Mouse (Mus musculus) embryonic facial prominence, embryonic 12.5 days (tissue): ENCODE results near the gene Bace2. TPM values are rescaled to one million over a fixed set of nuclear protein-coding genes. Genes with fewer than 3 reads are reported as not detected.
A peak's percentile ranks its signal among the peaks of the same experiment; 100 is the strongest.

Source experiments
- ATAC-seq: fragments of 200-750 bp; cut with Nextera tagmentation; 2 replicates; pipeline ENCODE4 v1.8.0; 2017; ENCODE audit not compliant: insufficient number of reproducible peaks, insufficient read depth, low FRiP score, low TSS enrichment
- H3K27ac ChIP-seq: fragments of 300-500 bp; sonication (generic); 2 replicates; pipeline ENCODE4 v1.5.1; 2016; ENCODE audit warnings: mild to moderate bottlenecking
- H3K27me3 ChIP-seq: fragments of 300-500 bp; sonication (generic); 2 replicates; pipeline ENCODE4 v1.6.1; 2016; ENCODE audit warnings: mild to moderate bottlenecking, moderate library complexity
- H3K36me3 ChIP-seq: fragments of 300-500 bp; sonication (generic); 2 replicates; pipeline ENCODE4 v1.6.1; 2016; ENCODE audit warnings: mild to moderate bottlenecking
- H3K4me1 ChIP-seq: fragments of 300-500 bp; sonication (generic); 2 replicates; pipeline ENCODE4 v1.6.1; 2016
- H3K4me2 ChIP-seq: fragments of 300-500 bp; sonication (generic); replicated peaks from 2 replicates; pipeline ENCODE4 v1.6.1; 2016; ENCODE audit warnings: mild to moderate bottlenecking, moderate library complexity
- H3K4me3 ChIP-seq: fragments of 300-500 bp; sonication (generic); 2 replicates; pipeline ENCODE4 v1.5.1; 2016; ENCODE audit warnings: mild to moderate bottlenecking
- H3K9ac ChIP-seq: fragments of 300-500 bp; sonication (generic); 2 replicates; pipeline ENCODE4 v1.6.1; 2016; ENCODE audit warnings: mild to moderate bottlenecking, moderate library complexity
- H3K9me3 ChIP-seq: fragments of 300-500 bp; sonication (generic); 2 replicates; pipeline ENCODE4 v1.6.1; 2016; ENCODE audit warnings: mild to moderate bottlenecking, moderate library complexity
- WGBS: fragments of 180-500 bp; shearing (Covaris S2); methylation state at CpG from one replicate; pipeline ENCODE4 v1.1.7; 2016; 5-methylcytosine and 5-hydroxymethylcytosine counted together
- polyA plus RNA-seq: library from polyadenylated mRNA; unstranded; fragments of >200 nt; fragmentation: Nextera tagmentation; extraction: Ambion mirVana; gene quantifications from 2 replicates; pipeline ENCODE4 v1.2.1, GENCODE M21; 2016

The Bace2 gene
- polyA plus RNA-seq, 1 experiment from 2014 or later = 7.2 TPM

DNA sequence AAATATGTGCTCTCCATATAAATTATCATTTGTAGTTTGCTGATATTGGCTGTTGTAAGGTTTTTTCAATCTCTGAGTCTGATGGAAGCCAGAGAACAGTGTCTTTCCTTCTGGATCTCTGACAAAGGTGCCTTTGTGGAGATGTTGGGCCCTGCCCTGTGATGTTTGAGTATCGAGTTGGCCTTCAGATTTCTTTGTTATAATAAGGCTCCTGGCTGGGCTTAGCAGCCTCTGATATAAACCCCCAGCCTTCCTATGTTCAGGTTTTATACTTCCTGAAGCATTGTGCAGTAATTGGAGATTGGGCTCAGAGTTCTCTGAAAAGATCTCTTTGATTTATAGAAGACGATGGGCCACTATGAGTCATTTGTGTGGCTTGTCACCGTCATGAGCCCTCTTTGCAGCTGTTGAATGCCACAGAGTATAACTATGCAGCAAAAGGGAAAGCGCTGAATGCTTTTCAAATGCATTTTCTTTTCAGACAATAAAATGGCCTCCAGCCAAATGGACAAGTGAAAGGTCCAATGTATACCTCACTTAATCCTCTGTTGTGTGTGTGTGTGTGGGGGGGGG lies 45.8 kb downstream of the Bace2 start:
- ATAC-seq = no peak
- no peak overlapping the region for H3K4me3 ChIP-seq
- H3K27ac ChIP-seq = no peak overlapping the region
- no peak overlapping the region for H3K9ac ChIP-seq
- H3K9me3 ChIP-seq = no peaks in the 10 kb centered on the region
- H3K27me3 ChIP-seq = no peaks in the 10 kb centered on the region
- no peaks in the 10 kb centered on the region for H3K36me3 ChIP-seq
- H3K4me2 ChIP-seq = no peak overlapping the region
- no peaks in the 10 kb centered on the region for H3K4me1 ChIP-seq
- WGBS = 66% methylated on average over 4 of the region's 4 CpGs

DNA sequence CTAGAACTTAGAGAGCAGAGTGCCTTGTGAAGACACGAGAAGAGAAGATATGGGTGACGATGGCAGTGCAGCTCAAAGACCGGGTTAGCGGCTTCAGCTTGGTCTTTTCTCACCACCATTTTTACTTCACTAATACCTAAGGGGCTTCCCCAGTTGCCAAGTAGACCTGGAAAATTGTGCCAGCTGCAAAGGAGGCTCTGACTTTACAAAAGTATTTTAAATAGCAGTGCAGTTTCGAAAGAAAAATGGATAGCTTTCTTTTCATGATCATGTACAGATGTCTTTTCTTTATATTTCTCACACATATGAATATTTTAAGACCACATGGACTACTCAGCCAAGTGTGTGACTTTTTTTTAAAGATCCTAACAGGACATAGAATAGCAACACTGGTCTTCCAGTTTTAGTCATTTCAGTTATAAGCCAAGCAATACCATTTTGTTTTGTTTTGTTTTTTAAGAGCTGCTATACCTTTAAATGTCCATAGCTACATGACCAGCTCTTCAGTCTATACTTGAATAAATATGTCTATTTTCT lies 49.0 kb downstream of the Bace2 start:
- no peak overlapping the region for H3K4me2 ChIP-seq
- H3K9me3 ChIP-seq = no peaks in the 10 kb centered on the region
- WGBS = 82% methylated on average over 5 of the region's 5 CpGs
- no peaks in the 10 kb centered on the region for H3K27me3 ChIP-seq
- H3K36me3 ChIP-seq = no peaks in the 10 kb centered on the region
- H3K27ac ChIP-seq = no peak overlapping the region
- no peak overlapping the region for H3K9ac ChIP-seq
- no peak overlapping the region for H3K4me3 ChIP-seq
- no peak for ATAC-seq
- H3K4me1 ChIP-seq = no peaks in the 10 kb centered on the region

- Histone ChIP-seq H3K4me1 (no peaks in the 10 kb centered on the region), H3K9ac (no peak overlapping the region), H3K9me3 (no peaks in the 10 kb centered on the region), H3K4me2 (no peak overlapping the region), H3K27me3 (no peaks in the 10 kb centered on the region), H3K27ac (no peak overlapping the region), H3K4me3 (no peak overlapping the region), H3K36me3 (no peaks in the 10 kb centered on the region)
- WGBS = 16% methylated on average over 4 of the region's 4 CpGs
- peak; percentile 52; the same call in 1 of the 2 replicates for ATAC-seq
Observed at GRCm38 (mm10) chr16:97417896-97418542, 61.5 kb downstream of the Bace2 start.

DNA sequence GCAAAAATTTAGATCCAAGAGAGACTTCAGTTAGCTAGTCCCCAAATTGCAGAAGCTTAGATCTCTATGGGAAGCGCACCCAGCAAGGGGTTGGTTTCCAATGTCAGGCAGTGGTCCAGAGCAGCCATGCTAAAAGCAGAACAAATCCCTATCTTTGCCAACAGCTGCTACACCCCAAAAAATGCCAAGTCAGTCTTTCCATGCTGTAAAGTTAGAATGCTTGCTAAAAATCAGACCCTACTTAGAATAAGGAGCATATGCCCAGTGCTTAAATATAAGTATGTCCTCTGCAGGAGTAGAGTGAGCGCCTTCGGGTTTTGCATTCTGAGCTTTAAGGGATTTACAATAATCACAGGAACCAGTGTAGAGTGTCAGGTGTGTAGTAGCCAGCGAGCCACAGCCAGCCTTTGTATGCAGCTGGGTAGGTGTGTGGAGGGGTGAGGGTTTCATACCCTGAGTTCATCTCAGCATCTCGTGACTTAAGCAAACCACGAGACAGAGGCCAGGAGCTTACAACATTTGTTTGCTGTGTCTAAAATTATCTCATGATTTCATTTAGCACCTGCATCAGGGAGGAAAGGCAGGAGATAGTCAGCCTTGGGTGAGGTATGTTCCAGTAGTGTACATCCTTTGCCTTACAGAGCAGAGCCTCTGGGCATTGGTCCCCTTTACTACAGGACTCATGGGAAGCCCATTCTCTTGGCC lies 62.4 kb downstream of the Bace2 start:
- ATAC-seq = no peak
- Histone ChIP-seq H3K27ac (no peak overlapping the region), H3K4me2 (no peak overlapping the region)

GRCm38 (mm10) chr16:97421671-97422070 lies 65.1 kb downstream of the Bace2 start:
- Histone ChIP-seq H3K36me3 (no peaks in the 10 kb centered on the region), H3K4me3 (no peak overlapping the region), H3K9me3 (no peaks in the 10 kb centered on the region), H3K4me2 (no peak overlapping the region), H3K27me3 (no peaks in the 10 kb centered on the region), H3K4me1 (no peaks in the 10 kb centered on the region), H3K9ac (no peak overlapping the region), H3K27ac (no peak overlapping the region)
- 79% methylated on average over 6 of the region's 6 CpGs for WGBS
- ATAC-seq = no peak

More for the DNA sequence above, 62.4 kb downstream of the Bace2 start:
- Histone ChIP-seq H3K27me3 (no peaks in the 10 kb centered on the region), H3K9me3 (no peaks in the 10 kb centered on the region), H3K4me3 (no peak overlapping the region), H3K4me1 (no peaks in the 10 kb centered on the region), H3K36me3 (no peaks in the 10 kb centered on the region), H3K9ac (no peak overlapping the region)
- WGBS = 80% methylated on average over 6 of the region's 6 CpGs

GRCm38 (mm10) chr16:97423627-97424026 lies 67.1 kb downstream of the Bace2 start:
- H3K9me3 ChIP-seq = no peaks in the 10 kb centered on the region
- no peak overlapping the region for H3K4me2 ChIP-seq
- H3K27me3 ChIP-seq = no peaks in the 10 kb centered on the region
- H3K9ac ChIP-seq = no peak overlapping the region
- no peaks in the 10 kb centered on the region for H3K4me1 ChIP-seq
- ATAC-seq = no peak
- no peaks in the 10 kb centered on the region for H3K36me3 ChIP-seq
- H3K27ac ChIP-seq = no peak overlapping the region
- no peak overlapping the region for H3K4me3 ChIP-seq
- 84% methylated on average over 1 of the region's 1 CpGs for WGBS

GRCm38 (mm10) chr16:97428026-97428425 lies 71.5 kb downstream of the Bace2 start:
- Histone ChIP-seq H3K4me2 (no peak overlapping the region), H3K9me3 (no peaks in the 10 kb centered on the region), H3K36me3 (no peaks in the 10 kb centered on the region), H3K4me3 (no peak overlapping the region), H3K4me1 (no peaks in the 10 kb centered on the region), H3K9ac (no peak overlapping the region), H3K27me3 (no peaks in the 10 kb centered on the region), H3K27ac (no peak overlapping the region)
- no peak for ATAC-seq
- 86% methylated on average over 3 of the region's 3 CpGs for WGBS

DNA sequence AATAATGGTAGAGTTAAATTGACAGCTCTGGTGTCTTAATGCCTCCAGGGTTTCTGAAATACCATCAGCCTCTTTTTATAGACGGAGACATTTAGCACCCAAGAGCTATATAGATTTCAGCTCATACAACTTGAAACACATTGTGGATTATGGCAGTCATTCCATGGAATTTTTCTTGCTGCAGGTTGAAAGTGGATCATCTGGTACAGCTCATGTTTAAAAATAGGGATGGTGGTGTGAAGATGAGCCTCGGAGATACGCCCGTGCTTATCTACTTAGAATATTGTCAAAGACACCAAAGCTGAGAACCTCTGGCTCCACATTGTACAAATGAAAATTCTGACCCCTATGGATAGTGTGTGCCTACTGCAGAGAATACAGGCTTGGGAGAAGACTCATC lies 73.5 kb downstream of the Bace2 start:
- WGBS = 84% methylated on average over 4 of the region's 4 CpGs
- no peak overlapping the region for H3K4me2 ChIP-seq
- ATAC-seq = no peak

DNA sequence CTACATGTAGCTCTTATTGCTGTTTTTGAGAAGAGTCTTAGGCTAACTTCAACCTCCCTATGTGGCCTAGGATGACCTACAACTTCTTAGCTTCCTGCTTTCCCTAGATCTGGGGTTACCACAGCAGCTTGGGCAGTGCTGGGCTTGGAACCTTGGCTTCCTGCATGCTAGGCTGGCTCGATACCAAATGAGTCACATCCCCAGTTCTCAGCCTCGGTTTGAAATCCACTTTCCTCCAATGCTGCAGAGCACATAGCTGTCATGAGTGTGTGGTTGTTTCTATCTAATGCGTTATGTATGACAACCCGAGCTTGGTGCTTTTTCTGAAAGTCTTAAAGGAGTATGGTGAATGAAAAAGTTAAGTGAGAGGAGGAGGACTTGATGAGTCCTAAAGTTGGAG lies 74.8 kb downstream of the Bace2 start:
- Histone ChIP-seq H3K4me3 (no peak overlapping the region), H3K36me3 (no peaks in the 10 kb centered on the region), H3K4me1 (no peaks in the 10 kb centered on the region), H3K9me3 (no peaks in the 10 kb centered on the region), H3K27me3 (no peaks in the 10 kb centered on the region), H3K4me2 (no peak overlapping the region), H3K9ac (no peak overlapping the region), H3K27ac (no peak overlapping the region)
- WGBS = 81% methylated on average over 4 of the region's 4 CpGs
- ATAC-seq = no peak

More for the DNA sequence above, 73.5 kb downstream of the Bace2 start:
- H3K4me1 ChIP-seq = no peaks in the 10 kb centered on the region
- H3K27ac ChIP-seq = no peak overlapping the region
- H3K27me3 ChIP-seq = no peaks in the 10 kb centered on the region
- no peak overlapping the region for H3K9ac ChIP-seq
- H3K9me3 ChIP-seq = no peaks in the 10 kb centered on the region
- H3K4me3 ChIP-seq = no peak overlapping the region
- H3K36me3 ChIP-seq = no peaks in the 10 kb centered on the region

- Histone ChIP-seq H3K4me2 (no peak overlapping the region), H3K9me3 (no peaks in the 10 kb centered on the region), H3K4me3 (no peak overlapping the region), H3K36me3 (no peaks in the 10 kb centered on the region), H3K27ac (no peak overlapping the region), H3K27me3 (no peaks in the 10 kb centered on the region), H3K9ac (no peak overlapping the region), H3K4me1 (no peaks in the 10 kb centered on the region)
- WGBS = 70% methylated on average over 2 of the region's 2 CpGs
- no peak for ATAC-seq
Observed at GRCm38 (mm10) chr16:97434206-97434605, 77.7 kb downstream of the Bace2 start.

DNA sequence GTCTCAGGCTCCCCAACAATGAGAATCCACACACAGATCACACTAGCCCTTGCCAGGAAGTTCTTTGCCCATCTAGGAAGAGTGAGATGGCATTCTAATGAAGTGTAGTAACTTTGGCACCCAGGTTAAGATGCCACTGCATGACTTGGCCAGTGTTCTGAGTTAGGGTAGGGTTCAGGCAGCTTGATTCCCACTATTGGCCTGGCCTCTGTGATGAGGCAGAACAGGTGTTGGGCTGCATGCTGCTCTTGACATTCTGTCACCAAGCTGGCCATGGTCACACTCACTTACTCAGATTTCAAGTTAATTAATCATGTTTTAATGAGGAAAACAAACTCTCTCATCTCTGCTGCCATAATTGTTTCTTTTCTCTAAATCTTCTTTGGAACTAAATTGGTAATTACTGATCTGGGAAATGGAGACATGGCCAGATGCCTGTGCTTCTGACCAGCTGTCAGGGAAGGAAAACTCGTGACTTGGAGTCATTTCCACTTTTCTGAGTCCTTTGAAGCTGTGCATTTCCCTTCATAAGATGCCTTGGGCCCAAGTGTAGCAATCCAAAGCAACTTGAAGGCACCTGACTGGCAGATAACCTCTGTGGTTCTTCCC lies 81.0 kb downstream of the Bace2 start:
- no peaks in the 10 kb centered on the region for H3K36me3 ChIP-seq
- WGBS = 33% methylated on average over 1 of the region's 1 CpGs
- no peaks in the 10 kb centered on the region for H3K27me3 ChIP-seq
- H3K27ac ChIP-seq = no peak overlapping the region
- no peak overlapping the region for H3K9ac ChIP-seq
- no peak overlapping the region for H3K4me2 ChIP-seq
- ATAC-seq = no peak
- no peak overlapping the region for H3K4me3 ChIP-seq
- no peaks in the 10 kb centered on the region for H3K9me3 ChIP-seq
- no peaks in the 10 kb centered on the region for H3K4me1 ChIP-seq
